Mouse (Mus musculus) cerebellum, adult 2 months (tissue): ENCODE data around the gene Sema3c. TPM values are rescaled to one million over a fixed set of nuclear protein-coding genes. Genes with fewer than 3 reads are reported as not detected.

Source experiments
- DNase-seq, 2 experiments: peaks; one replicate each; pipeline ENCODE4 v3.0.0; 2021
- H3K27ac ChIP-seq: fragments of 200-500 bp; 2 replicates; pipeline ENCODE4 v1.5.1; 2012; ENCODE audit warnings: low read length, control low read depth, inconsistent platforms; ENCODE audit not compliant: insufficient read depth
- H3K27me3 ChIP-seq: fragments of 200-500 bp; 2 replicates; pipeline ENCODE4 v1.6.1; 2012; ENCODE audit warnings: inconsistent platforms, mild to moderate bottlenecking, low read length, moderate library complexity; ENCODE audit not compliant: control insufficient read depth, insufficient read depth
- H3K4me1 ChIP-seq: fragments of 200-500 bp; 2 replicates; pipeline ENCODE4 v1.6.1; 2011; ENCODE audit warnings: low read length; ENCODE audit not compliant: control insufficient read depth, insufficient read depth
- H3K4me3 ChIP-seq: fragments of 200-500 bp; replicated peaks from 2 replicates; pipeline ENCODE3; 2011; ENCODE audit warnings: mild to moderate bottlenecking, low read depth, low read length, control low read depth; ENCODE audit not compliant: insufficient read depth
- CTCF ChIP-seq: fragments of 200-500 bp; IDR thresholded peaks from 2 replicates; pipeline ENCODE4 v1.5.1; 2011; ENCODE audit warnings: low read depth, mild to moderate bottlenecking, control low read depth, low read length, moderate library complexity, borderline replicate concordance; ENCODE audit not compliant: insufficient read depth
- POLR2A ChIP-seq: fragments of 200-500 bp; IDR thresholded peaks from 2 replicates; pipeline ENCODE4 v1.6.1; 2011; ENCODE audit warnings: low read length, control low read depth, borderline replicate concordance; ENCODE audit not compliant: insufficient read depth
- WGBS: fragments of 180-500 bp; shearing (Covaris S2); methylation state at CpG from one replicate; pipeline ENCODE4 v1.1.7; 2018; 5-methylcytosine and 5-hydroxymethylcytosine counted together
- polyA plus RNA-seq: library from polyadenylated mRNA; depleted of rRNA; stranded (reverse); fragments of >200 nt; gene quantifications from 2 replicates; pipeline ENCODE4 v1.2.3, GENCODE M21; 2012

Sema3c gene
- polyA plus RNA-seq, 1 experiment: 6.7 TPM

DNA sequence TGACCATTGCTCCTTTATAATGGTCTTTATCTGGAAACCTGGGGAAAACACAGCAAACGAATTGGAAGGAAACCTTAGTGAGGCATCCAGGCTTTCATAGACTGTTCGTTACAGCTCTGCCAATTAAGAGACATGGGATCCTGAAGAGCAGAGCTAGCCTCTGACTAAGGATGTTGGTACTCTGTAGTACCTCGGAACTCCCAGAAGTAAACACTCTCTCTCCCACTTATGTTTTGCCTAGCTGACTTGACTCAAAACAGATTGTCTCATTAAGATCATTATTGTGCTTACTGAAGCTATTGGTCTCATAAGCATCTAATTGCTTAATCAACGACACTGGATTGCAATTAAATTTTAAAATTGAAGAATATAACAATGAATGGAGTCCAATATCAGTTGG lies 138.3 kb downstream of the Sema3c start:
- TF ChIP-seq CTCF (no peak), POLR2A (no peak)
- no peak overlapping the region for H3K4me3 ChIP-seq
- no peaks in the 10 kb centered on the region for H3K4me1 ChIP-seq
- DNase-seq: no peak
- 77% methylated on average over 4 of the region's 4 CpGs for WGBS
- no peak overlapping the region for H3K27ac ChIP-seq
- no peaks in the 10 kb centered on the region for H3K27me3 ChIP-seq

DNA sequence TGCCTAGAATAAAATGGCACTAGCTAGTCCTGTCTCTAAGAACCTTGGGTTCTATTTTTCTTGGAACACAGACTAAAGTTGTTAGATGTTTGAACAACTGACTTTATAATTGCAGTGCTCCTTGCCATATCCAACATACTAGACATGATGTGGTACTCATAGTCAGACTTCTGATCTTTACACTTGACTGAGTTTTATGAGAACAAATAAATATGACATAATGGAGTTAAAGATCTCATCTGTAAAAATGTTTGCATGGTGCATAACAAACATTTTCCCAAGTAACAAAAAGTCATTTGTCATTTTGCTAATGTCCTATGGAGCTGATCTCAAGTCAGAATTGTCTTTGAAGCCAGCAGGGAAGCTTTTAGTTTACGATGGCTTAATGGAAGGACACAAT lies 141.1 kb downstream of the Sema3c start:
- no peak overlapping the region for H3K4me3 ChIP-seq
- no peak for DNase-seq
- no peaks in the 10 kb centered on the region for H3K4me1 ChIP-seq
- H3K27me3 ChIP-seq: no peaks in the 10 kb centered on the region
- no peak overlapping the region for H3K27ac ChIP-seq
- 18% methylated on average over 1 of the region's 1 CpGs for WGBS
- no peak for TF ChIP-seq CTCF
- TF ChIP-seq POLR2A: no peak

- 75% methylated on average over 4 of the region's 4 CpGs for WGBS
- no peak for DNase-seq
- H3K27ac ChIP-seq: no peak overlapping the region
- H3K4me3 ChIP-seq: no peak overlapping the region
- no peaks in the 10 kb centered on the region for H3K27me3 ChIP-seq
- no peaks in the 10 kb centered on the region for H3K4me1 ChIP-seq
- TF ChIP-seq CTCF: no peak
- no peak for TF ChIP-seq POLR2A
Observed at GRCm38 (mm10) chr5:17720011-17720410, 145.9 kb downstream of the Sema3c start.

DNA sequence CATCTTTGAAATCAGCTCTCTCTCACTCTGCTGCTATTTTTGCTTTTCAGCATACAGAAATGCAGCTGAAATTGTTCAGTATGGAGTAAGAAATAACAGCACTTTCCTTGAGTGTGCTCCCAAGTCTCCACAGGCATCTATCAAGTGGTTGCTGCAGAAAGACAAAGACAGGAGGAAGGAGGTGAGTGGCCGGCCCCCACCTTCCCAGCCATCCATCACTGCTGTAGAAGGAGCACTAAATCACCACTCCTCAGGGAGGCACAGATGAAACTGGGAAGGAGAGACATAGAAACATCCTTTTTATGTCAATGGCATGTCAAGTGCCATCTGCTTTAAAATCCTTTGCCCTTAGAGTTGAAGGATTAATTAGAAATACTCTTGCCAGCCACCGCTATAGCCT lies 149.9 kb downstream of the Sema3c start:
- no peaks in the 10 kb centered on the region for H3K27me3 ChIP-seq
- H3K4me1 ChIP-seq: no peaks in the 10 kb centered on the region
- 69% methylated on average over 2 of the region's 2 CpGs for WGBS
- H3K4me3 ChIP-seq: no peak overlapping the region
- no peak for TF ChIP-seq POLR2A
- TF ChIP-seq CTCF: no peak
- DNase-seq: no peak
- no peak overlapping the region for H3K27ac ChIP-seq

GRCm38 (mm10) chr5:17728047-17728446 lies 154.0 kb downstream of the Sema3c start:
- TF ChIP-seq CTCF: no peak
- TF ChIP-seq POLR2A: no peak
- no peak for DNase-seq
- WGBS: 88% methylated on average over 5 of the region's 5 CpGs
- no peak overlapping the region for H3K27ac ChIP-seq
- no peak overlapping the region for H3K4me3 ChIP-seq
- H3K27me3 ChIP-seq: no peaks in the 10 kb centered on the region
- no peaks in the 10 kb centered on the region for H3K4me1 ChIP-seq

DNA sequence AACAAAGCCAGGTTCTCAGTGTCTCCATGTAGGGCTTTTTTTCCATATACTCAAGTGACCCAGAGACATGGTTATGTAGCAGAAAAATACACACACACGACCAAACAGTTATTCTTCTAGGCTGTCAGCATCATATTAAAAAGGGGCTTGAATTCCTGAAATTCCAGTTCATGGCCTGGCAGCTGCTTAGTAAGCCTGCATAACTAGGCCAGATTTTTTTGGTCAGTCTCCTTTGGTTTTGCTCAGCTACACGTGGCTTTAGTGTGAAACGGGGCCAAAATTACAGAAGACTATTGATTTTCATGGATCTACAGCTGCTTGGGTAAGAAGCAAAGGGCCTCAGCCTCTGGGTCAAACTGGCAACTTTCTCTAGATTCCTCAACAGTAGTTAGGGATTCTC lies 165.7 kb downstream of the Sema3c start:
- H3K27ac ChIP-seq: no peak overlapping the region
- H3K4me3 ChIP-seq: no peak overlapping the region
- TF ChIP-seq POLR2A (no peak), CTCF (no peak)
- 23% methylated on average over 3 of the region's 3 CpGs for WGBS
- H3K4me1 ChIP-seq: no peaks in the 10 kb centered on the region
- H3K27me3 ChIP-seq: no peaks in the 10 kb centered on the region
- DNase-seq: no peak

GRCm38 (mm10) chr5:17746520-17746919 lies 172.4 kb downstream of the Sema3c start:
- Histone ChIP-seq H3K27ac (no peak overlapping the region), H3K4me1 (no peaks in the 10 kb centered on the region; the same call in 1 of the 2 replicates), H3K27me3 (no peaks in the 10 kb centered on the region), H3K4me3 (no peak overlapping the region)
- no peak for TF ChIP-seq POLR2A
- DNase-seq: no peak

DNA sequence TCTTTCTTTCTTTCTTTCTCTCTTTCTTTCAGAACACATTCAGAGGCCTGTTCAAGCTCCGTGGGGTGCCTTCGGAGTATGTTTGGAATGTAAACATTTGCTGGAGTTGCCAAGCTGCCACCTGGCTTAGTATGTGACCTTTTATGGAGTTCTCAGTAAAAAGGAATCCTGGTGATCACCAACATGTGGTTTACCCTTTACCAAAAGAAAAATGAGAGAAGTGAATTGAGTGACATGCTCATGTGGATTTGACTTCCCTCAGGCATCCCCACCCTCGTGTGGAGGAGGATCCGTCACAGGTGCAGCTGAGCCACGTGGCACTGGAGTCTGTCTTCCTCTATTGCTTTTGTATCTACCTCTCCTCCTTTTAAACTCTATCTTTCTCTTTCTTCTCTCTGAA lies 173.1 kb downstream of the Sema3c start:
- Histone ChIP-seq H3K4me1 (no peaks in the 10 kb centered on the region; the same call in 1 of the 2 replicates), H3K27ac (no peak overlapping the region), H3K27me3 (no peaks in the 10 kb centered on the region), H3K4me3 (no peak overlapping the region)
- TF ChIP-seq CTCF (no peak), POLR2A (no peak)
- no peak for DNase-seq
- WGBS: 23% methylated on average over 5 of the region's 5 CpGs

GRCm38 (mm10) chr5:17748293-17748692 lies 174.2 kb downstream of the Sema3c start:
- Histone ChIP-seq H3K27ac (no peak overlapping the region), H3K4me3 (no peak overlapping the region), H3K4me1 (no peaks in the 10 kb centered on the region; the same call in 1 of the 2 replicates), H3K27me3 (no peaks in the 10 kb centered on the region)
- WGBS: 47% methylated on average over 3 of the region's 3 CpGs
- DNase-seq: no peak
- no peak for TF ChIP-seq CTCF
- no peak for TF ChIP-seq POLR2A
